Mouse (Mus musculus) gastrocnemius, adult 8-10 months (tissue): ENCODE data around the gene Pgm2l1. TPM values are rescaled to one million over a fixed set of nuclear protein-coding genes. Genes with fewer than 3 reads are reported as not detected.
A peak's percentile ranks its signal among the peaks of the same experiment; 100 is the strongest.

Experiments used
- DNase-seq, 2 experiments: peaks; one replicate each; pipeline ENCODE4 v3.0.0; 2022; ENCODE audit warnings: low spot score in 2 of 2
- total RNA-seq, 4 experiments: library from RNA; stranded (reverse); gene quantifications; 2 replicates each; pipeline ENCODE4 v1.2.4; 2022

Pgm2l1 gene
- total RNA-seq, result 10 to 100 TPM; 22.7 to 24.6 (median 24.0) TPM

- peak; percentile 93 to 96 for DNase-seq
Measured at GRCm38 (mm10) chr7:100227158-100227875, at the start of gene Pgm2l1. Gene Pgm2l1, plus strand, starts transcription at chr7:100227394.

DNA sequence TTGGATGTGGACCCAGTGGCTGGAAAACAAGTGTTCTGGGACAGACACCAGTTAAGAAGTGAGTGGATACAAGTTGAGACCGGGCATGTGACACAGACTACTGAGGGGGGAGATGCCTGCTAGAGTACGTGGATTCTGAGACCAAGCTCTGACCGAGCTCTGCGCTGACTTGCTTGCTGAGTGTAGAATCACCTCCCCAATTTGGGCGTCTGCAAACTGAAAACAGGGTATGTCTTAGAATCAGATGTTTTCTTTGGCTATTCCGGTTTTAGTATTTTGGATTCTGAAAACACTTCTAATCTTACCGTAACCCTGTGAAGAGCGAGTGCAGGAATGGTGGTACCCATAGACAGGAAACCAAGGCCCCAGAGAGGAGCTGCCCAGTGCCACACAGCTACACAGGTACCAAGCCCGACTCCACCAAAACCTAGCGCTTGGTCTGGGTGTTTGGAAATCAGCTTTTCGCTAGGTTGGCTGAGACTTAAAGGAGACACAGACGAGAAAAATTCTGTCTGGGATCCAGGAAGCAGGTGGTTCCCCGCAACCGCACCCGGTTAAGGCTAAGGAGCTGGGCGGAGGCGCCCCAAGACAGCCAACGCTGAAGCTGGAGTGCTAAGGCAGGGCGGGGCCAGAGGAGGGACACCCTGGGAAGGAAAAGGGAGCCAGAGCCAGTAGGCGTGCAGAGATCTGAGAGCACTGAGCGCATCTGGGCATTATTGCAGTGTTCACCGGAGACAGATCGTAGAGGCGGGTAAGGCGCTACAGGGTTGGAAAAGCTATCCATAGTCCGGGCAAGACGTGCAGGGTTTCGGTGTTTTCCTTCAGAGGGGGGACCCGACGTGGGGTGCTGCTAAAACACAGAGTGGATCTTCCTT is 48.9 kb upstream of the Pgm2l1 start:
- DNase-seq, result peak in 1 of 2 experiments; percentile 22

GRCm38 (mm10) chr7:100178891-100179233 is 48.3 kb upstream of the Pgm2l1 start:
- DNase-seq, result no peak

DNA sequence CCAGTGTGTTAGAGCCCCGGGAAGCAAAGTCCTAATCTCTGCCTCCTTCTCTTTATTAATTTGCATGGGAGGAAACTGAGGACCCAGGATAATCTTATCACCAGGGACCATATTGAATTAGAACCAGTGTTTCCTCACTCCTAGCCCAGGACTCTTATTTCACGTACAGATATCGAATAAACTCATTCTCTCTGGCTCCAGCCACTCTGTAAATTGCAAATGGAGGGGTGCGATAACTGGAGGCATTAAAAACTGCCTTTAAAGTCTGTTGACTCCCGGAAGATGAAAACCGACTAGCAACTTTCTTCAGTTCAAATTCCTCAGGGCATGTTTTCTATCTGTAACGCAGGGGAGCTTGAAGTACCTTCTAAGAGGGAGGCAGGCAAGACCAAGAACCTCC is 47.8 kb upstream of the Pgm2l1 start:
- DNase-seq, result no peak

DNA sequence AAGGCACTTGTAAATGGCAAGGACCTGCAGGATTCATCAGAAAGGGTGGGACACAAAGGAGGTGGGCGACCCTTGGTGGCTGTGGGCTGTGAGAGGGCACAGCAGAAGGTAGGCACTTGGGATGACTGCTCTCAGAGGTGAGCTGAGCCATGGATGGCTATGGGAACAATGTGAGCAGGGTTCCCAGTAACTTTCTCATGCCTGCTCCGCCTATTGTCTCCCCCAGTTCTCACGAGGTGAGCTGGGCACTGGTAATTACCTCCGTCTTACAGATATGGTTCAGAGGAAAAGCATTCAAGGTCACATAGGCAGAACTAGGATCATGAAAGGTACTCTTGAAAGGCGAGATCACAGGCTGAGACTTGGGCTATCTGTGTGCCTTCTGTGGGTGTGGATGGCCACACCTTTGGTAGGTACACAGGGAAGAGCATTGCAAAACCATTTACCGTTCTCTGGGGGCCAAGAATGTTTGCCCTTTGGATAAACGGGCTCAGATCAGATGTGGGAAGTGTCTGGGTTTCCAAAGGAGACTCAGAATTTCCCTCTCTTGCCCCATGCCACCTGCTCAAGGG is 47.3 kb upstream of the Pgm2l1 start:
- no peak for DNase-seq

- no peak for DNase-seq
Measured at GRCm38 (mm10) chr7:100181176-100181575, 46.0 kb upstream of the Pgm2l1 start.

- DNase-seq, result no peak
Measured at GRCm38 (mm10) chr7:100181614-100182013, 45.6 kb upstream of the Pgm2l1 start.

- DNase-seq, result no peak
Measured at GRCm38 (mm10) chr7:100182388-100182787, 44.8 kb upstream of the Pgm2l1 start.

DNA sequence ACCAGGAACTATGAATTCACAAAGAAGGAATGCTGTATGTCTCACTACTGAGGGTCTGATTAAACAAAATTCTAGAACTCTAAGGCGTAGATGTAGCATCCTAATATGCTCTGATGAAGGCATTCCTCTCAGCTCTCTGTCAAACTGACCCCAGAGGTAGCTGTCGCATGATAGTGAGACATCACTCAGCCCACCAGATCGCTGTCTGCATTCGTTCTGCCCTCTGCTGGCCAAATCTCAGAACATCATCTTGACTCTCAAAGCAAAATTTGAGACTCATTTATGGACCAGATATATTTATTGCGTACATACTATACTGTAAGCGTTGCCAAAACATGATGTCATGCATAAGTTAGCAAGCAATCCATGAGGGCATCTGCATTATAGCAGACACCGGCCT is 39.6 kb upstream of the Pgm2l1 start:
- DNase-seq, result no peak

- no peak for DNase-seq
Measured at GRCm38 (mm10) chr7:100190167-100190566, 37.0 kb upstream of the Pgm2l1 start.

DNA sequence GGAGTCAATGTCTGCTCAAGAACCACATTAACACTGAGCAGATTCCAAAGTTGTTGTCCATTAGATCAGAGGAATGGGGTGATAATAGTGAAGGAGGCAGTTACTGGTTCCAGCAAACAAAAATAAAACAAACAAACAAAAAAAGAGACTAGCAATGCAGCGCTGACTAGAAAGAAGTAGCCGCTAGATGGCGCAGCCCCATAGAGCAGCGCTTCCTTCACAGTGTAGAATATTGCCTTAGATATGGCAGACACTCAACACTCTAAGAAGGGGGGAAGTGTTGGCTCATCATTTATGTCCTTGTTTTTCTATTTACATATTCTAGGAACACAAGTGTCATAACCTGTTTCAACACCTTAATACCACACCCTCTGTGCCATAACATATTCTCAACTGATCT is 36.4 kb upstream of the Pgm2l1 start:
- DNase-seq, result peak in 1 of 2 experiments; percentile 24

DNA sequence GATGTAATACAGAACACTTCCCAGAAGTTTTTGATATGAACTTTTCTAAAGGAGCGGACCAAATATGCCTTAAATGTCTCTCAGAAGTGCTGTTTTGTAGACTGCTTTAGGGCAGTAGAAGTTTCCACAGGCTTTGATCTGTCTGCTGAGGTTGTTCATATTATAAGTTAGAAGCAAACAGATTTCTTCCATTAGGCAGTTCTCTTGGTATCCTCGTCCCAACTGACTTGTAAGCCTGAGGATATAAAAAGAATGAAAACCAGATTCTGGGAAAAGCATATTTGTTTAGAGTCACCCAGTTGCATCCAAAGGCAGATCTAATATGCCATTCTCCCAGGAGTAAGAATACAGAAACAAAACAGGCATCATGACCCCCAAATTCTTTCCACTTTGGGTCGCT is 26.0 kb upstream of the Pgm2l1 start:
- DNase-seq, result no peak

- DNase-seq, result peak in 1 of 2 experiments; percentile 34
Measured at GRCm38 (mm10) chr7:100203616-100204015, 23.6 kb upstream of the Pgm2l1 start.

- DNase-seq, result no peak
Measured at GRCm38 (mm10) chr7:100204871-100205270, 22.3 kb upstream of the Pgm2l1 start.

DNA sequence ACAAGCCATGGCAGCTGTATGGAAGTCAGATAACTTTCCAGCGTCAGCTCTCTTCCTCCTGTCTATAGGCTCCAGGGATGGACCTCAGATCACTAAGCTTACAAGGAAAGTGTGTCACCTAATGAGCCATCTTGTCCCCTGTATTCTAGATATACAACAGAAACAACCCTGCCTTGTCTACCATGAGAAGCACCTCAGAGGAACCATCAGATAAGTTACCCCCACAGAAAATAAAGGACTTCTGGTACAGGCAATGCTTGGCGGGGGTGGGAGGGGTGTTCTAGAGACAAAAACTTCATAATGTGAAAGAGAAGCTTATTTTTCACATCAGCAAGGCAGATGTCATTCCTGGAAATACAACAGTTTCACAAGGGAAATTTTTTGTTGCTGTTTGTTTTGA is 21.1 kb upstream of the Pgm2l1 start:
- DNase-seq, result no peak

DNA sequence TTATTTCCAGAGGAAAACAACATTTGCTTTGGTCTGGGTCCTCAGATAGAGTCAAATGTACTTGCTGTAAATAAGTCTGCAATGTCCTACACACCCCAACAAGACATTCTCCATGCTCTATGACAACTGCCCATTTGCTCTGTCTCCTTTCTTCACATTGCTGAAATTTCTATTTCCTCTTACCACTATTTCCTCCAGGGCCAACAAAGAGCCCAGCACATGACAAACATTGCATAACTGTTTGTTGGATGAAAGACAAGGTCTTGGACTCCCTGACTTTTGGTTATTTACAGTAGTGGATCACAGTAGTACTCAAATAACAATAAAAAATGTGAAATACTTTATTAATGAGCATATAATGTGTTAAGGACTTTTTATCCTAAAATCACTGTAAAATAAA is 19.3 kb upstream of the Pgm2l1 start:
- no peak for DNase-seq

DNA sequence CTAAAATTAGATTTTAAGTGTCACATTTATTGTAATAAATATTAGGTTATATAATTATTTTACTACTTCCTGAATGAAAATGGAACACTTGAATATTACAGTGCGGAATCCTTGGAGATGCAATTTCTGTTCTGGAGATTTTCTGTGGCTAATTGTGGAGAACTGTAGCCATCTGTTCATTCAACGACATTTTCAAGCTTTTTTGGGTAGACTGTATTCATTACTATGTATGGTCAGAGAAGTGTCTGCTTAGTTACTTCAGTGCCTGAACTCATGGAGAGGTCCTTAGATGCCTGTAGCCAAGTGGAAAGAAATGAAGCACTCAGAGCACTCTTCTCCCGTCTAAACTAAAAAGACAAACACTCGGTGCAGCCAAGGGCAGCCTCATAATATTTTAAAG is 12.9 kb upstream of the Pgm2l1 start:
- DNase-seq, result no peak

DNA sequence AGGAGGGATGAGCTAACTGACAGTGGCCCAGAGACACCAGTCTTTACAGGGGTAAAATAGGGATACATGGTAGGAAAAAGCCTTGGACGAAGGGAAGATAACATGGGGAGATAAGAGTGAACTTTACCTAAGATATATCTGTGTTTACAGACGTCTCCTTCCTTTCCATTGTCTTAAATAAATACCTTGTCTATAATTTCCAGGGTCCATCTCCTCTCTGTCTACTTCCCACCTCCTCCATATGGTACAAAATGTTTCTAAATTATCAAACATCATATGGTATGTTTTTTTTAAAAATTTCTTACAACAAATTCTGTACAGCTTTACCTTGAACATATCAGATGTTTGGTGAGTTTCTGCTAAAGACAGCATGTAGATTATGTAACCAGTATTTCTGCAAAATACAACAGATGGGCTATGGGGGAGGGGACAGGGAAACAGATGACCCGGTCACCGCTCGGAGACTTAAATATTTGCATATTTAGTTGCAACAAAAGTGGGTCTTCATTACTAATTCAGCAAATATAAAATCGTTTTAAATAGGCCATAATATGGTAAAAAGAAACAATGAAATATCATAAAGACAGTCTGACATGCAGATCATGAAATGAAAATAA is 12.0 kb upstream of the Pgm2l1 start:
- no peak for DNase-seq

GRCm38 (mm10) chr7:100215976-100216375 is 11.2 kb upstream of the Pgm2l1 start:
- DNase-seq, result no peak

DNA sequence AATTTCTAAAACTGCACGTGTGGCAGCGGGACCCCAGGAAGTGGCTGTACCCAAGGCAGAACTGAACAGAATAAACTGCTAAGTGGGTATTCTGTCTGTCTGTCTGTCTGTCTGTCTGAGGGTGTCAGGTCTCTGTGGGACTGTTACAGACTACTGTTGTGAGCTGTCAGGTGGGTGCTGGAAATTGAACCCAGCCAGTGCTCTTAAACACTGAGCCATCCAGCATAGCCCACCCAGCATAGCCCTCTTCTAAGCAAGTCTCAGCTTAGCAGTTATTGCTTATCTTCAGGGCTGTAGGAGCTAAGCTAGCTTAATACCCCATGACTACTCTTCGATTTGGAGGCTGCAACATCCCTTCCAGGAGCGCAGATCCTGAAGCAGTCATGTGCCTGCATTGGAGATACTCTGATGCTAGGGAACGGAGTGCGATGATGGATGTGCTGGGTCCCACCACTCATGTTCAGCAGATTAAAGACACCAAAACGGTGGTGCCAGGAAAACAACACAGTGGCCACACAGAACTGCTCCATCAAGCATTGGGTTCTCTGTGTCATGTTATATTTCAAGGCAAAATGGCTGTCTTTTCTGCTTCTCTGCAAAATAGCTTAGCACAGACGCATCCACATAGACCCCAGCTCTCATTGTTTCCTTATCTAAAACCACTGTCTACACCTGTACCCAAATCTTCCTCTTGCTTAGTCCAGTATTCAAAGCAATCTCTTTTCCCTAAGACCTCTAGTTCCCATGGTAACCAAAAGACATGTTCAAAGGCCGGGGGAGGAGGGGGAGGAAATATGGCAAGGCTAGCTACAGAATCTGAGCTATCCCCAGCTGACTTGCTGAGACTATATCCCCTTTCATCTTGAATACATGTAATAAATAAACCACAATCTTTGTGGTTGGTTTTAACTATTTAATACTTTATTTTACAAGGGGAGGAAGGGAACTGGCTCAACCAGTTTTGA is 10.3 kb upstream of the Pgm2l1 start:
- DNase-seq, result no peak
